Mouse (Mus musculus) liver, embryonic 16.5 days (tissue): ENCODE measurements around the gene Olfr1181. TPM values are rescaled to one million over a fixed set of nuclear protein-coding genes. Genes with fewer than 3 reads are reported as not detected.
"Not testable (repeated sequence)": the region's sequence is repeated elsewhere in the genome, so short reads cannot be mapped to it uniquely, and the experiment has no call there.

Experiments
- ATAC-seq: fragments of 200-750 bp; cut with Nextera tagmentation; 2 replicates; pipeline ENCODE4 v1.8.0; 2017; ENCODE audit warnings: low read depth, mild to moderate bottlenecking, moderate number of reproducible peaks, moderate library complexity
- H3K27ac ChIP-seq: fragments of 300-500 bp; sonication (generic); 2 replicates; pipeline ENCODE4 v1.5.1; 2014; ENCODE audit warnings: mild to moderate bottlenecking, low read length
- H3K27me3 ChIP-seq: fragments of 300-500 bp; sonication (generic); 2 replicates; pipeline ENCODE4 v1.6.1; 2014; ENCODE audit warnings: low read depth, low read length, mixed read lengths; ENCODE audit not compliant: control insufficient read depth, insufficient read depth
- H3K36me3 ChIP-seq: fragments of 300-500 bp; sonication (generic); 2 replicates; pipeline ENCODE4 v1.6.1; 2014; ENCODE audit warnings: mild to moderate bottlenecking; ENCODE audit not compliant: control insufficient read depth, insufficient read depth
- H3K4me1 ChIP-seq: fragments of 300-500 bp; sonication (generic); 2 replicates; pipeline ENCODE4 v1.6.1; 2014; ENCODE audit warnings: low read depth, low read length, mixed read lengths; ENCODE audit not compliant: control insufficient read depth
- H3K4me2 ChIP-seq: fragments of 300-500 bp; sonication (generic); 2 replicates; pipeline ENCODE4 v1.6.1; 2014; ENCODE audit warnings: low read depth, low read length, mixed read lengths
- H3K4me3 ChIP-seq: fragments of 300-500 bp; sonication (generic); 2 replicates; pipeline ENCODE4 v1.5.1; 2014; ENCODE audit warnings: low read depth, mild to moderate bottlenecking, low read length
- H3K9ac ChIP-seq: fragments of 300-500 bp; sonication (generic); 2 replicates; pipeline ENCODE4 v1.6.1; 2014; ENCODE audit warnings: low read depth, low read length
- H3K9me3 ChIP-seq: fragments of 300-500 bp; sonication (generic); replicated peaks from 2 replicates; pipeline ENCODE4 v1.6.1; 2016; ENCODE audit warnings: low read length; ENCODE audit not compliant: control insufficient read depth
- WGBS: fragments of 180-500 bp; shearing (Covaris S2); extraction: QIAGEN DNeasy Blood & Tissue Kit; methylation state at CpG from one replicate; pipeline ENCODE4 v1.1.7; 2014; ENCODE audit not compliant: insufficient replicate concordance; 5-methylcytosine and 5-hydroxymethylcytosine counted together
- polyA plus RNA-seq: library from polyadenylated mRNA; unstranded; fragments of >200 nt; fragmentation: Nextera tagmentation; extraction: Ambion mirVana; gene quantifications from 2 replicates; pipeline ENCODE4 v1.2.1, GENCODE M21; 2015

The Olfr1181 gene
- not detected in 2 replicates for polyA plus RNA-seq

DNA sequence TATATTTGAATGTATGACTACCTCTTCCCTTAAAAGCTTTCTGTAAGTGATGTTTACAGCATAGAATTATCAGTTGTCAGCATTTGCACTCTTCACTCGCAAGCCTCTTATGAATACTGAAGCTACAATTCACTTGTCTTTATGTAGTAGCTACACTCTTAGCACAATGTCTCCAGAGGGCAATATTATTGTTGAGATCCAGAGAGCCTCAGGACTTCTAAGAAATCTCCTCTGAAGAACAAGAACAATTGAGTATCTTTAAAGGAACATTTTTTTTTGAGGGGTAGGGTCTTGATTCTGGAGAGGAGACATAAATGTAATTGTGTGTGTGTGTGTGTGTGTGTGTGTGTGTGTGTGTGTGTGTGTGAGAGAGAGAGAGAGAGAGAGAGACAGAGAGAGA is at the start of gene Olfr1181:
Gene Olfr1181, minus strand, starts transcription at position 101 of the 400 bp plus-strand sequence.
- H3K9ac ChIP-seq: no peak within 1 kb of the TSS
- no peak for ATAC-seq
- no peaks in the 10 kb centered on the region for H3K36me3 ChIP-seq
- H3K4me2 ChIP-seq: no peak within 1 kb of the TSS
- 60% methylated on average over 1 of the region's 1 CpGs for WGBS
- H3K27ac ChIP-seq: no peak within 1 kb of the TSS
- no peaks in the 10 kb centered on the region for H3K4me1 ChIP-seq
- no peaks in the 10 kb centered on the region for H3K9me3 ChIP-seq
- no peaks in the 10 kb centered on the region for H3K27me3 ChIP-seq
- H3K4me3 ChIP-seq: no peak within 1 kb of the TSS

DNA sequence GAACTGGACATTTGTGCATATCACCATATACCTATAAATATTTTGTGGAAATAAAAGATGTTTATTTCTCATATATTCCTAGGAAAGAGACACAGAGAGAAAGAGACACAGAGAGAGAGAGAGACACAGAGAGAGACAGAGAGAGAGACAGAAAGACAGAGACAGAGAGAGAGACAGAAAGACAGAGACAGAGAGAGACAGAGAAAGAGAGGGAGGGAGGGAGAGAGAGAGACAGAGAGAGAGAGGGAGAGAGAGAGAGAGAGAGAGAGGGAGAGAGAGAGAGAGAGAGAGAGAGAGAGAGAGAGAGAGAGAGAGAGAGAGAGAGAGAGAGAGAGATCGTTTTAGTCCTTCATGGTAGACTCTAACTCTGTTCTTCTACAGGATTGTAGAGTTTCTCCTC is 28.6 kb upstream of the Olfr1181 start, which contains the start of gene Olfr1183:
Gene Olfr1183, plus strand, starts transcription at position 301 of the 400 bp plus-strand sequence.
- H3K36me3 ChIP-seq, H3K9me3 ChIP-seq, H3K9ac ChIP-seq, H3K4me2 ChIP-seq, ATAC-seq, H3K27ac ChIP-seq, H3K4me3 ChIP-seq, H3K27me3 ChIP-seq, H3K4me1 ChIP-seq: not testable (repeated sequence)
- 46% methylated on average over 1 of the region's 1 CpGs for WGBS

- Histone ChIP-seq H3K27me3 (no peaks in the 10 kb centered on the region), H3K9me3 (no peaks in the 10 kb centered on the region), H3K4me3 (no peak within 1 kb of the TSS), H3K27ac (no peak within 1 kb of the TSS), H3K4me2 (no peak within 1 kb of the TSS), H3K4me1 (no peaks in the 10 kb centered on the region), H3K9ac (no peak within 1 kb of the TSS), H3K36me3 (no peaks in the 10 kb centered on the region)
- WGBS: 83% methylated on average over 1 of the region's 1 CpGs
- ATAC-seq: no peak
These were observed 23.1 kb upstream of the Olfr1181 start, which contains the start of gene Gm13757 for GRCm38 (mm10) chr2:88449031-88449430. TSS of gene Gm13757 (minus strand) at chr2:88449131.

DNA sequence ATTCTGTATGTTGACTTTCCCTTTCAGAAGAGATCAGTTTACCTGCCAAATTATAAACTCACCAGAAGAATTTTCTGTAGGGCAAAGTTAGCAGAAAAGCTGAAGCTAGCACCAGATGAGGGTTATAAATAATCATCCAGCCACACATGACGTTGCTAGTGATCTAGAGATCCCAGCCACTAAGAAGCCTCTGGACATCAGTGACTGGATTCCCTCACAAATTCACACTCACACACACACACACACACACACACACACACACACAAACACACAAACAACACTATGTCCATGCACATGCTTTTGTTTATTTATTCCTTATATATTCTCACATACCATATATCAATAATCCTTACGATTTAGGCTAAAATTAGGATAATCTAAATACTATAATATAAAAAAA is 6.9 kb downstream of the Olfr1181 start, which contains the start of gene Olfr1180:
Gene Olfr1180, minus strand, starts transcription at position 101 of the 400 bp plus-strand sequence.
- no peak within 1 kb of the TSS for H3K27ac ChIP-seq
- no peaks in the 10 kb centered on the region for H3K4me1 ChIP-seq
- H3K36me3 ChIP-seq: no peaks in the 10 kb centered on the region
- WGBS: 44% methylated on average over 2 of the region's 2 CpGs
- no peaks in the 10 kb centered on the region for H3K9me3 ChIP-seq
- no peak within 1 kb of the TSS for H3K9ac ChIP-seq
- no peak within 1 kb of the TSS for H3K4me2 ChIP-seq
- H3K4me3 ChIP-seq: no peak within 1 kb of the TSS
- no peaks in the 10 kb centered on the region for H3K27me3 ChIP-seq
- no peak for ATAC-seq

- Histone ChIP-seq H3K27ac (no peak within 1 kb of the TSS), H3K36me3 (no peaks in the 10 kb centered on the region), H3K27me3 (no peaks in the 10 kb centered on the region), H3K4me2 (no peak within 1 kb of the TSS), H3K9me3 (no peaks in the 10 kb centered on the region), H3K4me1 (no peaks in the 10 kb centered on the region), H3K4me3 (no peak within 1 kb of the TSS), H3K9ac (no peak within 1 kb of the TSS)
- 59% methylated on average over 3 of the region's 3 CpGs for WGBS
- no peak for ATAC-seq
These were observed 19.6 kb downstream of the Olfr1181 start, which contains the start of gene Olfr1179 for GRCm38 (mm10) chr2:88406353-88406752. TSS of gene Olfr1179 (minus strand) at chr2:88406453.

- H3K4me3 ChIP-seq: no peak within 1 kb of the TSS
- no peak within 1 kb of the TSS for H3K27ac ChIP-seq
- no peaks in the 10 kb centered on the region for H3K9me3 ChIP-seq
- no peak for ATAC-seq
- WGBS: 42% methylated on average over 1 of the region's 1 CpGs
- H3K36me3 ChIP-seq: no peaks in the 10 kb centered on the region
- H3K4me2 ChIP-seq: no peak within 1 kb of the TSS
- no peaks in the 10 kb centered on the region for H3K4me1 ChIP-seq
- H3K27me3 ChIP-seq: no peaks in the 10 kb centered on the region
- no peak within 1 kb of the TSS for H3K9ac ChIP-seq
These were observed 39.2 kb downstream of the Olfr1181 start, which contains the start of gene Olfr1178 for GRCm38 (mm10) chr2:88386762-88387161. TSS of gene Olfr1178 (plus strand) at chr2:88387062.

Other genes with a start within 250 kb of the Olfr1181 start
- not detected in 2 replicates for gene Olfr1168, start 244.3 kb downstream of the Olfr1181 start, polyA plus RNA-seq
- not detected in 2 replicates for gene Olfr1170, start 197.8 kb downstream of the Olfr1181 start, polyA plus RNA-seq
- not detected in 2 replicates for gene Olfr1173, start 146.3 kb downstream of the Olfr1181 start, polyA plus RNA-seq
- gene Olfr1174-ps, start 111.0 kb downstream of the Olfr1181 start, polyA plus RNA-seq: not detected in 2 replicates
- not detected in 2 replicates for gene Olfr1175-ps, start 99.0 kb downstream of the Olfr1181 start, polyA plus RNA-seq
- not detected in 2 replicates for gene Olfr1176, start 89.5 kb downstream of the Olfr1181 start, polyA plus RNA-seq
- not detected in 2 replicates for gene Olfr1177-ps, start 79.7 kb downstream of the Olfr1181 start, polyA plus RNA-seq
- gene Olfr1178, start 39.1 kb downstream of the Olfr1181 start, polyA plus RNA-seq: not detected in 2 replicates
- not detected in 2 replicates for gene Olfr1179, start 19.7 kb downstream of the Olfr1181 start, polyA plus RNA-seq
- gene Olfr1180, start 7.0 kb downstream of the Olfr1181 start, polyA plus RNA-seq: not detected in 2 replicates
- gene Gm13757, start 23.0 kb upstream of the Olfr1181 start, polyA plus RNA-seq: not detected in 2 replicates
- not detected in 2 replicates for gene Olfr1183, start 28.7 kb upstream of the Olfr1181 start, polyA plus RNA-seq
- not detected in 2 replicates for gene Olfr1184, start 57.4 kb upstream of the Olfr1181 start, polyA plus RNA-seq
- not detected in 2 replicates for gene Olfr1185-ps1, start 67.1 kb upstream of the Olfr1181 start, polyA plus RNA-seq
- not detected in 2 replicates for gene Olfr1186, start 92.4 kb upstream of the Olfr1181 start, polyA plus RNA-seq
- gene Olfr1188, start 130.8 kb upstream of the Olfr1181 start, polyA plus RNA-seq: not detected in 2 replicates
- not detected in 2 replicates for gene Olfr1189, start 160.3 kb upstream of the Olfr1181 start, polyA plus RNA-seq
- gene Olfr1191-ps1, start 214.4 kb upstream of the Olfr1181 start, polyA plus RNA-seq: not detected in 2 replicates
- not detected in 2 replicates for gene Olfr1192-ps1, start 222.3 kb upstream of the Olfr1181 start, polyA plus RNA-seq
- gene Olfr1193, start 249.5 kb upstream of the Olfr1181 start, polyA plus RNA-seq: not detected in 2 replicates